Mouse (Mus musculus): ENCODE results near the gene Cdt1. TPM values are rescaled to one million over a fixed set of nuclear protein-coding genes. Genes with fewer than 3 reads are reported as not detected.

Cdt1 gene
- total and polyA plus RNA-seq, 3 experiments: 2.0 to 3.5 (median 2.7) TPM

DNA sequence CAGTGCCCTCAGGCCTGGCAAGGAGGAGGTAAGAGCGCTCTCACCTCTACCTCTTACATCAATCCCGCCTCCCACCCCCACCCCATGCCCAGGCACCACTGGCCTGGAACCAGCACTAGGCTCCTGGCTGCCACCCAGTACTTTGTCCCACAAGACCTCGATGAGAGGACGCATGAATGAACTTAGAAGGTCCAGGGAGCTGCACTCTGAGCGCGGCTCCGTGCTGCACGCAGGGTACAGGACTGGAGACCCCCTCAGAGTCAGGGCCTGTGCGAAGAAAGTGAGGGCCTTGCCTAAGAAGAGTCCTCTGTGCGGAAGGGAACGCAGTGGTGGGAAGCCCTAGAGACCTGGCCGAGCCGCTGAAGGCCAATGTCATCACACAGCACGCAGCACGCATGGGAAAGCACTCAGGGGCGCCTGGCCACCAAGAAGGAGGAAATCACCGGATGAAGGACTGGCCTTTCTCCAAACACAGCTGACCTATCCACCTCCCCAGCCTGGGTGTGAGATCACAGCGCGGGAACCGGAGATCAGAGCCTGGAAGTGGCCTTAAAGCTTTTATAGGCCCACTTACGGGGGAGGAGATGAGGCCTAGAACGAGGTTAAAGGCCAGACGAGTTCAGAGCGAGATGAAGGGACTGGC is 20.9 kb upstream of the Cdt1 start:
- peak; percentile 89; the same call in 1 of the 2 replicates for TF ChIP-seq EP300 (IDR thresholded peaks at IDR 0.05; ENCODE audit: insufficient read depth, low read depth, low read length)
- TF ChIP-seq CTCF (IDR thresholded peaks at IDR 0.05): no peak
- TF ChIP-seq POLR2A (IDR thresholded peaks at IDR 0.05; ENCODE audit: insufficient read depth, low read depth, low read length): no peak
- Histone ChIP-seq H3K79me2 (replicated peaks; ENCODE audit: control insufficient read depth, insufficient read depth, low read length) (peaks cover 7% of the 10 kb centered on the region), H3K27me3 (ENCODE audit: control insufficient read depth, insufficient read depth, low read length) (no peaks in the 10 kb centered on the region), H3K27ac (peak overlapping the region; percentile 80), H3K9ac (ENCODE audit: low read depth, low read length) (peak overlapping the region; percentile 36), H3K4me3 (0 out of 2 replicates have a peak overlapping the region, but pooled peaks have one; percentile 18), H3K36me3 (ENCODE audit: control insufficient read depth, insufficient read depth, low read length) (no peaks in the 10 kb centered on the region), H3K4me1 (ENCODE audit: control insufficient read depth, insufficient read depth, low read length) (peaks cover 13% of the 10 kb centered on the region)
- intact Hi-C loops (cut with DNase I): loop anchor here (1.0 kb wide), 2 partner anchors 24 to 32 kb away; no protein-coding TSS in a partner anchor
- DNase-seq: peak; percentile 79 to 86
- 19% methylated on average over 24 of the region's 24 CpGs for WGBS

DNA sequence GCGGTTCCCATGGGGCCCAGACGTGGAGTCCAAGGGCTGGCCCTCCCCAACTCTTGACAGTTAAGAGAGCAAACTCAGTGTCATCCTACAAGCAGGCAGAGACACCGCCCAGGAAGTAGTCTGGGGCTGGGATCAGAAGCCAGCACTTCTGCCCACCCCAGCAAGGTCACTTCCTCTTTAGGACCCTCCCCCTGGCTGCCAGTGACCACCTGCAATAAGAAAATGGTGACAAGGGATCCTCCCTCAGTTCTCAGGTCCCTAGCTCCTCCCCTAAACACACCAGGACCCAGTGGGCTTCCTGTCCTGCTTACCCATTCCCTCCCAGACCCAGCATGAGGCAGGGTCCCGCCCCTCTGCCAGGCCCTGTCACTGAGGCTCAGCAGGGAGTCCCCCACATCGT is 20.0 kb upstream of the Cdt1 start:
- Histone ChIP-seq H3K36me3 (ENCODE audit: control insufficient read depth, insufficient read depth, low read length) (no peaks in the 10 kb centered on the region), H3K27me3 (ENCODE audit: control insufficient read depth, insufficient read depth, low read length) (no peaks in the 10 kb centered on the region), H3K27ac (peak overlapping the region; percentile 80), H3K9ac (ENCODE audit: low read depth, low read length) (no peak overlapping the region), H3K79me2 (replicated peaks; ENCODE audit: control insufficient read depth, insufficient read depth, low read length) (peaks cover 7% of the 10 kb centered on the region), H3K4me1 (ENCODE audit: control insufficient read depth, insufficient read depth, low read length) (peaks cover 11% of the 10 kb centered on the region), H3K4me3 (peak overlapping the region; percentile 18; the same call in 1 of the 2 replicates)
- 38% methylated on average over 5 of the region's 5 CpGs for WGBS
- intact Hi-C loops (cut with DNase I): loop anchor here (1.0 kb wide), 2 partner anchors 25 to 33 kb away; no protein-coding TSS in a partner anchor
- peak; percentile 49 to 71 for DNase-seq
- TF ChIP-seq POLR2A (IDR thresholded peaks at IDR 0.05; ENCODE audit: insufficient read depth, low read depth, low read length): no peak
- TF ChIP-seq EP300 (IDR thresholded peaks at IDR 0.05; ENCODE audit: insufficient read depth, low read depth, low read length): no peak
- no peak for TF ChIP-seq CTCF (IDR thresholded peaks at IDR 0.05)

DNA sequence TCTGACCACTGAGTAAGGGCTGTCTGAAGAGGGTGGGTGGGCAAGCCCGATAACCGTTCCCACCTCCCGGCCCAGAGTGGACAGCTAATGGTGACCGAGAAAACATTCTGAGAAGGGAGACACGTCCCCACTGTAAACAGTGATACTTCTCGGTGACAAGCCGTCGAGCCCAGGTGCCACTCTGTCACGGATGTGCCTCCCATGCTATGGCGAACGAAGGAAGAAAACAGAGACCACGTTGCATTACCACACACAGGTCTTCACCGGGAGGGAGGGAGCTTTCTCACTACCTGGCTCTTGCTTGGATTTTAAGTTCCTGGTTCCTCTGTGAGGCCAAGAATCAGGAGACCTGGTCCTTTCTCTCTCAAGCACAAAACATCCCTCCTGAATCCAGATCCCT is 19.5 kb upstream of the Cdt1 start:
- H3K27me3 ChIP-seq (ENCODE audit: control insufficient read depth, insufficient read depth, low read length): no peaks in the 10 kb centered on the region
- WGBS: 57% methylated on average over 13 of the region's 13 CpGs
- TF ChIP-seq CTCF (IDR thresholded peaks at IDR 0.05) (no peak), EP300 (IDR thresholded peaks at IDR 0.05; ENCODE audit: insufficient read depth, low read depth, low read length) (no peak), POLR2A (IDR thresholded peaks at IDR 0.05; ENCODE audit: insufficient read depth, low read depth, low read length) (no peak)
- no peak overlapping the region for H3K9ac ChIP-seq (ENCODE audit: low read depth, low read length)
- peaks cover 11% of the 10 kb centered on the region for H3K4me1 ChIP-seq (ENCODE audit: control insufficient read depth, insufficient read depth, low read length)
- H3K27ac ChIP-seq: peak overlapping the region; percentile 80
- no peak for DNase-seq
- peaks cover 6% of the 10 kb centered on the region for H3K79me2 ChIP-seq (replicated peaks; ENCODE audit: control insufficient read depth, insufficient read depth, low read length)
- no peak overlapping the region for H3K4me3 ChIP-seq
- H3K36me3 ChIP-seq (ENCODE audit: control insufficient read depth, insufficient read depth, low read length): no peaks in the 10 kb centered on the region
- intact Hi-C loops (cut with DNase I): no loop called here

DNA sequence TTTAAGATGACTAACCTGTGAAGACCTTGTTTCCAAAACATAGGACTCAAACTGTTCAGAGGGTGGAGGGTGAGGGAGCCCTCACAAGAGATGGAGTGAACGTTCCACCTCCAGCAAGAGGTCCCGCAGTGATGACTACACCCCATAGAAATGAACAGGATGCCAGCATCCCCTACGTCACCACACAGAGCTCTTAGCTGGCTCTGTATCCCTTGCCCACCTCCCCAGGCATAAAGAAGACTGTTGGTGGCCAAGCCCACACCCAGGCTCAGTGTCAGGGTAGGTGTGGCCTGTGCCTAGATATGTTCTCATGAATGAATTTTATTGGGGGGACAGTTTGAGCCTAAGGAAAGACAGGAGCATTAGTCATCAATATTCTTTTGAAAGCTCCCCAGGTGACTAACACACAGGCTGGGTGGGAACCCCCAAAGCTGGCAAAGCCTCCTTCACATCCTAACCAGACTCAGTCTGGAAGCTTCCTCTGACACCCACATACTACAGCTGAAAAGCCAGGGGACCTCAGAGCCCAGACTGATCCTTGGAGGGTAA is 18.9 kb upstream of the Cdt1 start:
- WGBS: 39% methylated on average over 3 of the region's 3 CpGs
- intact Hi-C loops (cut with DNase I): no loop called here
- TF ChIP-seq POLR2A (IDR thresholded peaks at IDR 0.05; ENCODE audit: insufficient read depth, low read depth, low read length) (no peak), EP300 (IDR thresholded peaks at IDR 0.05; ENCODE audit: insufficient read depth, low read depth, low read length) (no peak), CTCF (IDR thresholded peaks at IDR 0.05) (no peak)
- H3K27me3 ChIP-seq (ENCODE audit: control insufficient read depth, insufficient read depth, low read length): no peaks in the 10 kb centered on the region
- peaks cover 4% of the 10 kb centered on the region for H3K79me2 ChIP-seq (replicated peaks; ENCODE audit: control insufficient read depth, insufficient read depth, low read length)
- H3K4me1 ChIP-seq (ENCODE audit: control insufficient read depth, insufficient read depth, low read length): peaks cover 11% of the 10 kb centered on the region
- H3K36me3 ChIP-seq (ENCODE audit: control insufficient read depth, insufficient read depth, low read length): no peaks in the 10 kb centered on the region
- H3K9ac ChIP-seq (ENCODE audit: low read depth, low read length): no peak overlapping the region
- peak overlapping the region; percentile 17 for H3K27ac ChIP-seq
- no peak overlapping the region for H3K4me3 ChIP-seq
- no peak for DNase-seq

- Histone ChIP-seq H3K27ac (peak overlapping the region; percentile 92), H3K9ac (ENCODE audit: low read depth, low read length) (peak overlapping the region; percentile 97), H3K4me3 (peak overlapping the region; percentile 92), H3K27me3 (ENCODE audit: control insufficient read depth, insufficient read depth, low read length) (no peaks in the 10 kb centered on the region), H3K4me1 (ENCODE audit: control insufficient read depth, insufficient read depth, low read length) (peaks cover 11% of the 10 kb centered on the region), H3K79me2 (replicated peaks; ENCODE audit: control insufficient read depth, insufficient read depth, low read length) (no peaks in the 10 kb centered on the region), H3K36me3 (ENCODE audit: control insufficient read depth, insufficient read depth, low read length) (no peaks in the 10 kb centered on the region)
- intact Hi-C loops (cut with DNase I): no loop called here
- TF ChIP-seq POLR2A (IDR thresholded peaks at IDR 0.05; ENCODE audit: insufficient read depth, low read depth, low read length) (no peak), EP300 (IDR thresholded peaks at IDR 0.05; ENCODE audit: insufficient read depth, low read depth, low read length) (no peak)
- peak in 1 of 2 experiments; percentile 76 for DNase-seq
- WGBS: 7% methylated on average over 52 of the region's 52 CpGs
Observed at GRCm38 (mm10) chr8:122550234-122550994, 17.4 kb upstream of the Cdt1 start.
